Mouse (Mus musculus) limb, embryonic 14.5 days (tissue): ENCODE measurements around the gene Tubb4b. TPM values are rescaled to one million over a fixed set of nuclear protein-coding genes. Genes with fewer than 3 reads are reported as not detected.

Experiments used
- ATAC-seq: fragments of 200-750 bp; cut with Nextera tagmentation; 2 replicates; pipeline ENCODE4 v1.8.0; 2017; ENCODE audit warnings: low read depth, moderate number of reproducible peaks, moderate TSS enrichment; ENCODE audit not compliant: low FRiP score
- DNase-seq: peaks from one replicate; pipeline ENCODE4 v3.0.0-alpha.2; 2015; ENCODE audit warnings: low spot score
- H3K27ac ChIP-seq: fragments of 300-500 bp; sonication (generic); replicated peaks from 2 replicates; pipeline ENCODE4 v1.5.1; 2014; ENCODE audit warnings: low read depth, mild to moderate bottlenecking, low read length, moderate library complexity, mixed read lengths
- H3K27me3 ChIP-seq: fragments of 300-500 bp; sonication (generic); 2 replicates; pipeline ENCODE4 v1.6.1; 2014; ENCODE audit warnings: low read length, mixed read lengths; ENCODE audit not compliant: control insufficient read depth, insufficient read depth
- H3K36me3 ChIP-seq: fragments of 300-500 bp; sonication (generic); 2 replicates; pipeline ENCODE4 v1.6.1; 2014; ENCODE audit warnings: mild to moderate bottlenecking, low read length, moderate library complexity, mixed read lengths; ENCODE audit not compliant: control insufficient read depth, insufficient read depth
- H3K4me1 ChIP-seq: fragments of 300-500 bp; sonication (generic); 2 replicates; pipeline ENCODE4 v1.6.1; 2014; ENCODE audit warnings: antibody characterized with exemption, low read length, mixed read lengths; ENCODE audit not compliant: control insufficient read depth, insufficient read depth
- H3K4me2 ChIP-seq: fragments of 300-500 bp; sonication (generic); replicated peaks from 2 replicates; pipeline ENCODE4 v1.6.1; 2014; ENCODE audit warnings: low read depth, mild to moderate bottlenecking, low read length, moderate library complexity; ENCODE audit not compliant: severe bottlenecking
- H3K4me3 ChIP-seq: fragments of 300-500 bp; sonication (generic); replicated peaks from 2 replicates; pipeline ENCODE4 v1.5.1; 2014; ENCODE audit warnings: low read length
- H3K9ac ChIP-seq: fragments of 300-500 bp; sonication (generic); 2 replicates; pipeline ENCODE4 v1.6.1; 2014; ENCODE audit warnings: mild to moderate bottlenecking, low read depth, low read length, moderate library complexity; ENCODE audit not compliant: severe bottlenecking
- H3K9me3 ChIP-seq: fragments of 300-500 bp; sonication (generic); 2 replicates; pipeline ENCODE4 v1.6.1; 2016; ENCODE audit warnings: low read length; ENCODE audit not compliant: control insufficient read depth
- POLR2A ChIP-seq: fragments of 200-500 bp; IDR thresholded peaks from 2 replicates; pipeline ENCODE4 v1.8.0; 2012; ENCODE audit warnings: inconsistent platforms, mild to moderate bottlenecking, moderate library complexity, borderline replicate concordance; ENCODE audit not compliant: insufficient read depth, insufficient read length; ENCODE audit errors: extremely low read depth
- WGBS: fragments of 180-500 bp; shearing (Covaris S2); extraction: QIAGEN DNeasy Blood & Tissue Kit; methylation state at CpG from one replicate; pipeline ENCODE4 v1.1.7; 2014; 5-methylcytosine and 5-hydroxymethylcytosine counted together
- polyA plus RNA-seq, 2 experiments: library from polyadenylated mRNA; depleted of rRNA in 1 of 2; stranded (reverse) in 1 of 2; unstranded in 1 of 2; fragments of >200 nt; fragmentation: Nextera tagmentation in 1 of 2; extraction: Ambion mirVana in 1 of 2; gene quantifications; 2 replicates each; pipeline versions ENCODE4 v1.2.1 to v1.2.3; 2012 to 2014

Tubb4b gene
- polyA plus RNA-seq, 2 experiments: 419 to 501 TPM

GRCm38 (mm10) chr2:25185625-25186574, 38.6 kb downstream of the Tubb4b start:
- H3K27me3 ChIP-seq: peaks cover 40% of the 10 kb centered on the region
- no peak for DNase-seq
- H3K9ac ChIP-seq: peak overlapping the region; percentile 56
- no peak overlapping the region for H3K27ac ChIP-seq
- H3K9me3 ChIP-seq: no peaks in the 10 kb centered on the region
- no peak for TF ChIP-seq POLR2A
- peaks cover 6% of the 10 kb centered on the region for H3K4me1 ChIP-seq
- peak overlapping the region; percentile 88 for H3K4me2 ChIP-seq
- no peaks in the 10 kb centered on the region for H3K36me3 ChIP-seq
- peak; percentile 73 for ATAC-seq
- H3K4me3 ChIP-seq: peak overlapping the region; percentile 45
- WGBS: 2% methylated on average over 45 of the region's 64 CpGs

- Histone ChIP-seq H3K9me3 (no peaks in the 10 kb centered on the region), H3K4me2 (no peak overlapping the region), H3K27ac (no peak overlapping the region), H3K9ac (no peak overlapping the region), H3K4me3 (no peak overlapping the region), H3K27me3 (peaks cover 54% of the 10 kb centered on the region), H3K4me1 (peaks cover 18% of the 10 kb centered on the region), H3K36me3 (no peaks in the 10 kb centered on the region)
- WGBS: 87% methylated on average over 7 of the region's 7 CpGs
- no peak for DNase-seq
- no peak for ATAC-seq
- TF ChIP-seq POLR2A: no peak
Measured at GRCm38 (mm10) chr2:25184496-25184895, 40.0 kb downstream of the Tubb4b start.

- peaks cover 22% of the 10 kb centered on the region for H3K4me1 ChIP-seq
- TF ChIP-seq POLR2A: no peak
- H3K4me2 ChIP-seq: no peak overlapping the region
- no peak overlapping the region for H3K9ac ChIP-seq
- no peaks in the 10 kb centered on the region for H3K36me3 ChIP-seq
- WGBS: 77% methylated on average over 2 of the region's 2 CpGs
- peak overlapping the region; percentile 55; the same call in 1 of the 2 replicates for H3K4me3 ChIP-seq
- no peak for ATAC-seq
- no peak overlapping the region for H3K27ac ChIP-seq
- no peaks in the 10 kb centered on the region for H3K9me3 ChIP-seq
- peaks cover 58% of the 10 kb centered on the region for H3K27me3 ChIP-seq
- no peak for DNase-seq
Measured at GRCm38 (mm10) chr2:25183336-25183735, 41.2 kb downstream of the Tubb4b start.

DNA sequence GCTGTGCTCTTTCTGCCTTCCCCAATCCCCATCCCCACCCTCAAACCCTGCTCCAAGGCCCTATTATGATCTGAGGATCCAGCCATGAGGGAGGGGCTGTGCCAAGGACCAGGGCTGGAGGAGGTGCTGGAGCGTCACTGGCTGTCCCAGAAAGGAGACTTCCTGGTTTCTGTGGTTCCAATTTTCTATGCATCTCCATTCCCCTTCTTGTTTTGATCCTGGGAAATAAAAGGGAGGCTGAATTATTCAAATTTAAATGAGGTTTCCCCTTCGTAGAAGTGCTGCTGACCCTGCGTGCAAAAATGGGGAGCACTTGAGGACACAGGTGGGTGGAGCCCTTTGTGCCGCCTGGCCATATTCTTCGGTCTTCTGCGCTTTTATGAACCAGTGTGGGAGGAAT, 41.8 kb downstream of the Tubb4b start:
- Histone ChIP-seq H3K4me3 (peak overlapping the region; percentile 55), H3K36me3 (no peaks in the 10 kb centered on the region), H3K4me1 (peaks cover 28% of the 10 kb centered on the region), H3K27me3 (peaks cover 58% of the 10 kb centered on the region), H3K9ac (0 out of 2 replicates have a peak overlapping the region, but pooled peaks have one; percentile 12), H3K27ac (no peak overlapping the region), H3K4me2 (no peak overlapping the region; the same call in 1 of the 2 replicates), H3K9me3 (no peaks in the 10 kb centered on the region)
- no peak for DNase-seq
- no peak for ATAC-seq
- TF ChIP-seq POLR2A: no peak
- 26% methylated on average over 6 of the region's 6 CpGs for WGBS

GRCm38 (mm10) chr2:25181891-25182397, 42.6 kb downstream of the Tubb4b start:
- Histone ChIP-seq H3K36me3 (no peaks in the 10 kb centered on the region), H3K4me3 (peak overlapping the region; percentile 55), H3K27me3 (peaks cover 58% of the 10 kb centered on the region), H3K27ac (no peak overlapping the region), H3K9ac (peak overlapping the region; percentile 43), H3K4me1 (peaks cover 35% of the 10 kb centered on the region), H3K4me2 (peak overlapping the region; percentile 88), H3K9me3 (no peaks in the 10 kb centered on the region)
- TF ChIP-seq POLR2A: no peak
- ATAC-seq (no peak), DNase-seq (no peak)
- 1% methylated on average over 16 of the region's 17 CpGs for WGBS
